Mouse (Mus musculus) MEL (cell line): ENCODE measurements at regions not wholly inside any gene's neighbourhood (a gene's known extent, or its start where the extent isn't known, plus 50 kb on each side); places are given as distances from the start of the nearest gene placed in this dataset.

ENCODE experiments used
- DNase-seq: peaks from one replicate; pipeline ENCODE4 v3.0.0; 2011; ENCODE audit warnings: low read depth, low spot score
- H3K27ac ChIP-seq: 2 replicates; pipeline ENCODE4 v1.5.1; 2012; ENCODE audit warnings: low read depth, mild to moderate bottlenecking, control low read depth, low read length, moderate library complexity; ENCODE audit not compliant: control insufficient read depth
- H3K27me3 ChIP-seq, 2 experiments: fragments of 150-350 bp in 1 of 2; sonication (generic) in 1 of 2; 2 replicates each; pipeline ENCODE4 v1.6.1; 2012; ENCODE audit warnings: low read length in 2 of 2, mild to moderate bottlenecking in 2 of 2, improper control_type of control experiment in 1 of 2, moderate library complexity in 1 of 2; ENCODE audit not compliant: insufficient read depth in 2 of 2, control insufficient read depth in 1 of 2
- H3K36me3 ChIP-seq, 2 experiments: 2 replicates each; pipeline ENCODE4 v1.6.1; 2012 to 2014; ENCODE audit warnings: low read length in 2 of 2, improper control_type of control experiment in 1 of 2, inconsistent platforms in 1 of 2, mild to moderate bottlenecking in 1 of 2; ENCODE audit not compliant: insufficient read depth in 2 of 2, control insufficient read depth in 1 of 2
- H3K4me1 ChIP-seq, 2 experiments: fragments of 150-350 bp in 1 of 2; sonication (generic) in 1 of 2; 2 replicates each; pipeline ENCODE4 v1.6.1; 2012; ENCODE audit warnings: low read length in 2 of 2, improper control_type of control experiment in 1 of 2, mild to moderate bottlenecking in 1 of 2; ENCODE audit not compliant: insufficient read depth in 2 of 2, control insufficient read depth in 1 of 2
- H3K4me3 ChIP-seq, 2 experiments: fragments of 150-350 bp in 1 of 2; sonication (generic) in 1 of 2; 2 replicates each; pipeline ENCODE4 v1.5.1; 2012; ENCODE audit warnings: low read depth in 2 of 2, low read length in 2 of 2, mild to moderate bottlenecking in 2 of 2, moderate library complexity in 2 of 2, control low read depth in 1 of 2, improper control_type of control experiment in 1 of 2; ENCODE audit not compliant: control insufficient read depth in 1 of 2, insufficient read depth in 1 of 2
- H3K79me2 ChIP-seq: 2 replicates; pipeline ENCODE4 v1.6.1; 2012; ENCODE audit warnings: mild to moderate bottlenecking, low read length, moderate library complexity; ENCODE audit not compliant: control insufficient read depth, poor library complexity, insufficient read depth
- H3K9ac ChIP-seq: 2 replicates; pipeline ENCODE4 v1.6.1; 2012; ENCODE audit warnings: low read depth, mild to moderate bottlenecking, control low read depth, low read length, moderate library complexity; ENCODE audit not compliant: control insufficient read depth, poor library complexity, severe bottlenecking
- H3K9me3 ChIP-seq: fragments of 150-350 bp; sonication (generic); replicated peaks from 2 replicates; pipeline ENCODE4 v1.6.1; 2012; ENCODE audit warnings: mild to moderate bottlenecking, low read length, improper control_type of control experiment, moderate library complexity; ENCODE audit not compliant: insufficient read depth
- BHLHE40 ChIP-seq: IDR thresholded peaks from 2 replicates; pipeline ENCODE4 v1.6.1; 2012; ENCODE audit warnings: low read depth, mild to moderate bottlenecking, inconsistent platforms, low read length, improper control_type of control experiment, borderline replicate concordance
- CHD2 ChIP-seq: IDR thresholded peaks from 2 replicates; pipeline ENCODE4 v1.6.1; 2011; ENCODE audit warnings: low read length, improper control_type of control experiment
- E2F4 ChIP-seq: IDR thresholded peaks from 2 replicates; pipeline ENCODE4 v1.6.1; 2011; ENCODE audit warnings: low read depth, low read length, improper control_type of control experiment, borderline replicate concordance
- ETS1 ChIP-seq: IDR thresholded peaks from 2 replicates; pipeline ENCODE4 v1.6.1; 2012; ENCODE audit warnings: low read depth, mild to moderate bottlenecking, inconsistent platforms, low read length, improper control_type of control experiment, moderate library complexity
- GATA1 ChIP-seq: IDR thresholded peaks from 2 replicates; pipeline ENCODE4 v1.6.1; 2011; ENCODE audit warnings: low read depth, low read length, improper control_type of control experiment
- KAT2A ChIP-seq: conservative IDR thresholded peaks from 2 replicates; pipeline ENCODE4 v1.6.1; 2012; ENCODE audit warnings: low read depth, low read length, improper control_type of control experiment, inconsistent platforms
- MAX ChIP-seq: IDR thresholded peaks from 2 replicates; pipeline ENCODE4 v1.6.1; 2011; ENCODE audit warnings: low read length, improper control_type of control experiment
- MEF2A ChIP-seq: IDR thresholded peaks from 2 replicates; pipeline ENCODE4 v1.6.1; 2014; ENCODE audit warnings: low read depth, mild to moderate bottlenecking, inconsistent platforms, low read length, improper control_type of control experiment; ENCODE audit not compliant: poor library complexity, insufficient replicate concordance, severe bottlenecking; ENCODE audit errors: extremely low read depth
- MXI1 ChIP-seq: IDR thresholded peaks from 2 replicates; pipeline ENCODE4 v1.6.1; 2011; ENCODE audit warnings: mild to moderate bottlenecking, low read depth, low read length, improper control_type of control experiment
- NELFE ChIP-seq: IDR thresholded peaks from 2 replicates; pipeline ENCODE4 v1.6.1; 2011; ENCODE audit warnings: low read depth, low read length, improper control_type of control experiment
- POLR2AphosphoS2 ChIP-seq: IDR thresholded peaks from 2 replicates; pipeline ENCODE4 v1.6.1; 2011; ENCODE audit warnings: low read length, improper control_type of control experiment
- RAD21 ChIP-seq: IDR thresholded peaks from 2 replicates; pipeline ENCODE4 v1.6.1; 2011; ENCODE audit warnings: mild to moderate bottlenecking, low read depth, low read length, improper control_type of control experiment
- SIN3A ChIP-seq: IDR thresholded peaks from 2 replicates; pipeline ENCODE4 v1.6.1; 2012; ENCODE audit warnings: low read length, improper control_type of control experiment, inconsistent platforms
- SMC3 ChIP-seq: IDR thresholded peaks from 2 replicates; pipeline ENCODE4 v1.6.1; 2011; ENCODE audit warnings: low read depth, low read length, improper control_type of control experiment
- TCF12 ChIP-seq: IDR thresholded peaks from 2 replicates; pipeline ENCODE4 v1.6.1; 2014; ENCODE audit warnings: low read depth, mild to moderate bottlenecking, inconsistent platforms, low read length, improper control_type of control experiment, moderate library complexity
- UBTF ChIP-seq: IDR thresholded peaks from 2 replicates; pipeline ENCODE4 v1.6.1; 2012; ENCODE audit warnings: low read depth, mild to moderate bottlenecking, inconsistent platforms, low read length, improper control_type of control experiment, moderate library complexity, borderline replicate concordance; ENCODE audit not compliant: insufficient read depth
- USF1 ChIP-seq: IDR thresholded peaks from 2 replicates; pipeline ENCODE4 v1.6.1; 2014; ENCODE audit warnings: low read depth, mild to moderate bottlenecking, inconsistent platforms, low read length, improper control_type of control experiment, moderate library complexity
- ZC3H11A ChIP-seq: IDR thresholded peaks from 2 replicates; pipeline ENCODE4 v1.6.1; 2012; ENCODE audit warnings: low read depth, mild to moderate bottlenecking, inconsistent platforms, low read length, improper control_type of control experiment
- ZKSCAN1 ChIP-seq: IDR thresholded peaks from 2 replicates; pipeline ENCODE4 v1.6.1; 2012; ENCODE audit warnings: low read depth, mild to moderate bottlenecking, inconsistent platforms, low read length, improper control_type of control experiment, moderate library complexity

- H3K27ac ChIP-seq, result no peak overlapping the region
- no peaks in the 10 kb centered on the region for H3K4me1 ChIP-seq
- no peaks in the 10 kb centered on the region for H3K27me3 ChIP-seq
- H3K79me2 ChIP-seq, result no peaks in the 10 kb centered on the region
- no peaks in the 10 kb centered on the region for H3K36me3 ChIP-seq
- no peaks in the 10 kb centered on the region for H3K9me3 ChIP-seq
- no peak overlapping the region for H3K4me3 ChIP-seq
- no peak overlapping the region for H3K9ac ChIP-seq
- no peak for DNase-seq
- no peak for TF ChIP-seq MEF2A
- TF ChIP-seq GATA1, result no peak
- no peak for TF ChIP-seq BHLHE40
- TF ChIP-seq E2F4, result no peak
- no peak for TF ChIP-seq ETS1
- TF ChIP-seq KAT2A, result no peak
- TF ChIP-seq POLR2AphosphoS2, result no peak
- no peak for TF ChIP-seq ZKSCAN1
- TF ChIP-seq UBTF, result no peak
- no peak for TF ChIP-seq RAD21
- no peak for TF ChIP-seq NELFE
- TF ChIP-seq TCF12, result no peak
- no peak for TF ChIP-seq SIN3A
- no peak for TF ChIP-seq MXI1
- no peak for TF ChIP-seq MAX
Observed at GRCm38 (mm10) chr15:61304546-61304945, 381.7 kb upstream of the A1bg start.

GRCm38 (mm10) chr15:61299796-61300195, 377.0 kb upstream of the A1bg start:
- no peak overlapping the region for H3K9ac ChIP-seq
- no peak for TF ChIP-seq ZC3H11A
- TF ChIP-seq E2F4, result no peak
- TF ChIP-seq UBTF, result no peak
- no peak for TF ChIP-seq CHD2
- TF ChIP-seq SMC3, result no peak
- TF ChIP-seq USF1, result no peak
- no peak for TF ChIP-seq SIN3A
- TF ChIP-seq ETS1, result no peak
- no peak for TF ChIP-seq POLR2AphosphoS2

More at GRCm38 (mm10) chr15:61299796-61300195, 377.0 kb upstream of the A1bg start:
- H3K4me3 ChIP-seq, result no peak overlapping the region
- H3K36me3 ChIP-seq, result no peaks in the 10 kb centered on the region
- H3K9me3 ChIP-seq, result no peaks in the 10 kb centered on the region
- no peak overlapping the region for H3K27ac ChIP-seq
- H3K4me1 ChIP-seq, result no peaks in the 10 kb centered on the region
- H3K79me2 ChIP-seq, result no peaks in the 10 kb centered on the region
- no peaks in the 10 kb centered on the region for H3K27me3 ChIP-seq
- no peak for DNase-seq
